Mouse (Mus musculus): Measurements from ENCODE around the gene Tnfaip8l2.

Tnfaip8l2 gene

DNA sequence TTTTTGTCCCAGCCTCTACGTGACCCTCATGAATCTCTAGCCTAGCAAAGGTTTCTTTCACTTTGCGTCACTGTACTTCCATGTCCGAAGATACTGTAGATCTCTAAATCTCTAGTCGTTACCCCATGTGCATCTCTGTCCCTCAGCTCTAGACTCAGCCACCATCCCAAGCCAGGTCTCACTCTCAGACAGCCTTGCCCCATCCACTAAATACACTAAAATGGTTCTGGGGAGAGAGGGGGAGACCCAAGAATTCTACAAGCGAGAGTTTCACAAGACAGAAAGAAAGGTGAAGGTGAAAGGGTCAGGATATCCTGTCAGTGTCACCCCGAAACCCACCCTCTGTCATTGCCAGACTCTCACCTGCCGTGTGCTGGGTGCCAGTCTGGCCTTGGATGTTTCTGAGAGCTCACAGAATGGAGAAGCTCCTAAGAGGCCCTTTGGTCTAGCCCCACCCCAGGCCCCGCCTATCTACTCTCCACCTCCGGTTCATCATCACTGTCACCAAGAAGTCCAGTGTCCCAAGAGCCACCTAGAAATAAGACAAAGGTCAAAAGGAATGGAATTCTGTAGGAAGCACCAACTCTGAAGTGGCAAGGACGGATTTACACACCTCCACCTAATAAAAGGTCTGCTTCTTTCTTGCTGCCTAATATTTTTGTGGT is at the start of gene Tnfaip8l2:
Gene Tnfaip8l2, minus strand, starts transcription at position 409 of the 665 bp plus-strand sequence.
- peak; percentile 85 for DNase-seq (ENCODE audit: low read depth)

DNA sequence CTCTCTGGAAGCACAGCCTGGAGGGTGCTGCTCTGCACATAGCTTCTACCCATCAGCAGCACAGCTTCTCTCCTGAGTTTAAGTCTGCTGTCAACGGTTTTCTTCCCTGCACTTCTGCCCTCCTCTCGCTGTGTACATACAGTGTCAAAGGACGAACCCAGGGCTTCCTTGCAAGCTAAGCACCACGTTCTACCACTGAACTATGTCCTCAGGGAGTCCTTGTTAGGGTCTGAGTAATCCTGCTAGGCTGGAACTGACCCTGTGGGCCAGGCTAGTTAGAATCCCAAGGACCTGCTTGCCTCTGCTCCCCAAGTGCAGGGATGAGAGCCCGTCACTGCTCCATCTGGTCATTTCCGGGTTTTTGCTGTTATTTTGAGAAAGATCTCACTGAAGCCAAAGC is 44.7 kb upstream of the Tnfaip8l2 start:
- no peak for DNase-seq (ENCODE audit: low read depth)

DNA sequence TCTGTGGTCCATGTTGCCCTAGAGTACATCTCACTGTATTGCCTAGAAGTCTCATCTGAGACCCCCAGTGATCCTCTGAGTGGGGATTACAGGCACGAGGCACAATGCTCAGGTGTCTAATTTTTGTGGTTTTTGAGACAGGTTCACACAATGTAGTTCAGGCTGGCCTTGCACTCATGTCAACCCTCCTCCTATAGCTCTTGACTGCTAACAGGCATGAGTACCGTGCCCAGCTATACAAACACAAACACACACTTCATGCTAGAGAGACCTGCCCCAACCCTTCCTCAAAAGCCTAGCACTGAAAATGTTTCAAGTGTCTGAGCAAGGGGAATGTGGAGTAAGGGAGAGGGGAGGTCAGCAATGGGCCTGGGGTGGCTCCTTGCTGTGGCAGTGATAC is 43.9 kb upstream of the Tnfaip8l2 start:
- no peak for DNase-seq (ENCODE audit: low read depth)

GRCm38 (mm10) chr3:95184796-95185577 is 42.8 kb upstream of the Tnfaip8l2 start:
- DNase-seq (ENCODE audit: low read depth), result peak; percentile 50

GRCm38 (mm10) chr3:95181841-95182240 is 39.7 kb upstream of the Tnfaip8l2 start:
- DNase-seq (ENCODE audit: low read depth), result no peak

DNA sequence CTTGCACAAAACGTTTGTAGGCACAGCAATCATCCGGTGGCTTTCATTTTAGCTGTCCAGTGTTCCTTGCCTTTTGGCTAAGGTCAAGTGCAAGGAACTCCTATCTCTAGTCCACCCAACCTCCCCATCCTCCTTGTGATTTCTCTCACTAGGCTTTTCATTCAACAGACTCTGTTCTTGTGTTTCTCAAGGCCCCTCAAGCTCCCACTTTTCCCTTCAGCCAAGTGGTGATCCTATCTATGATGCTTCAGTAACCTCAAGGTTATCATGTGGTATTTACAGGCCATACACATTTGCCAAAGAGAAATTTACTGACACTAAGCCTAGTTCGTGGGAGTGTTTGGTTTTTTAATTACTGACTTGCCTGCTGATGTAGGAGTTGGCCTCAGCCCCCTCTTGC is 37.7 kb upstream of the Tnfaip8l2 start:
- DNase-seq (ENCODE audit: low read depth), result peak; percentile 26

- no peak for DNase-seq (ENCODE audit: low read depth)
These were observed 36.8 kb upstream of the Tnfaip8l2 start for GRCm38 (mm10) chr3:95178948-95179347.

- peak; percentile 26 for DNase-seq (ENCODE audit: low read depth)
These were observed 35.4 kb upstream of the Tnfaip8l2 start for GRCm38 (mm10) chr3:95177583-95177982.

DNA sequence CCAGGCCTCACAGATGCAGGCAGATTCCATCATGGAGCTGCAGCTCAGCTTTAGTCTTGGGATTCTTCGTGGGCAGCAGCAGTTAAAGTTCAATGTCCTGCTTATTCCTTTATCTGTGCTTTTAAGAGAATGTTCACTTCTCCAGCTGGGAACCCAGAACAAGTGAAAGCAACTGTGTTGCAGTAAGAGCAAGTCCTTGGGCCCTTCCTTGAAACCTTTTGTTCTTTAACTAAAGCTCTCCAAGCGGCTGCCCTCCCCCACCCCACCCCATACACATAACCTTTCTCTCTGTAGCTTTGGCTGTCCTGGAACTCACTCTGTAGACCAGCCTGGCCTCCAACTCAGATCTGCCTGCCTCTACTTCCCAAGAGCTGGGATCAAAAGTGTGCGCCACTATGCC is 34.3 kb upstream of the Tnfaip8l2 start:
- no peak for DNase-seq (ENCODE audit: low read depth)

- DNase-seq (ENCODE audit: low read depth), result peak; percentile 73
These were observed 31.9 kb upstream of the Tnfaip8l2 start for GRCm38 (mm10) chr3:95174011-95174592.

GRCm38 (mm10) chr3:95173256-95173949 is 31.2 kb upstream of the Tnfaip8l2 start:
- DNase-seq (ENCODE audit: low read depth), result no peak

DNA sequence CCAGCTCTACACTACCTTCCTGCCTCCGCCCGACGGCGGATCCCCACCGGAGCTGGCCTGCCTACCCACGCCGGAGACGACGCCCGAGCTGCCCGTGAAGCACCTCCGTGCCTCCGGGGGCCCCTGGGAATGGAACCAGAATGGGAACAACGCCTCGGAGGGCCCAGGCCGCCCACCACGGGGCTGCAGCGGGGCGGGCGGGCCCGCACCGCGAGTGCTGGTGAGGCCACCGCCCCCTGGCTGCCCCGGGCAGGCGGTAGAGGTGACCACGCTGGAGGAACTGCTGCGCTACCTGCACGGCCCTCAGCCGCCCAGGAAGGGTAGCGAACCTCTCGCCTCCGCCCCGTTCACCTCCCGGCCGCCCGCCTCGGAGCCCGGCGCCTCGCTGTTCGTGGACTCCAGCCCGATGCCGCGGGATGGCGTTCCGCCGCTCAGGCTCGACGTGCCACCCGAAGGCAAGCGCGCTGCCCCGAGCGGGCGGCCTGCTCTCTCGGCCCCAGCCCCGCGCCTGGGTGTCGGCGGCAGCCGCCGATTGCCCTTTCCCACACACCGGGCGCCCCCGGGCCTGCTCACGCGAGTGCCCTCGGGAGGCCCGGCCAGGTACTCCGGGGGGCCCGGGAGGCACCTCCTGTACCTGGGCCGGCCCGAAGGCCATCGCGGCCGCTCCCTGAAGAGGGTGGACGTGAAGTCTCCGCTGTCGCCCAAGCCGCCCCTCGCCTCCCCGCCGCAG is 30.5 kb upstream of the Tnfaip8l2 start:
- no peak for DNase-seq (ENCODE audit: low read depth)

DNA sequence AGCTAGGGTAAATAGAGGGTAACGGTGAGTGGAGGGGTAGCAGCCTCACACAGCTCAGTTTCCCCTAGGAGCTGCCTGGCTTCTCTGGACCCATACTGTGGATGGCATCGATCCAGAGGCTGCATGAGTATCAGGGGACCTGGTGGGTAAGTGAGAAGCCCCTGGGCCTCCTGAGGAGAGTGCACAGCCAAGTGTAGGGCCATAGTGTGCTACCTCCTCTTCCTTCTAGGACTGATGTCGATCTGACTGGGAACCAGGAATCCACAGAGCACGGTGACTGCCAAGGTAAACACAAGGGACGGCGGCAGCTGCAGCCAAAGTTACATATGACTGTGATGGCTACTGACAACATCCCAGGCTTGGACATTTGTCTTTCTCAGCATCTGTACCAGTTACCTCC is 28.9 kb upstream of the Tnfaip8l2 start:
- no peak for DNase-seq (ENCODE audit: low read depth)

GRCm38 (mm10) chr3:95169996-95170395 is 27.8 kb upstream of the Tnfaip8l2 start:
- no peak for DNase-seq (ENCODE audit: low read depth)

GRCm38 (mm10) chr3:95164840-95165239 is 22.7 kb upstream of the Tnfaip8l2 start:
- no peak for DNase-seq (ENCODE audit: low read depth)

GRCm38 (mm10) chr3:95164256-95164550 is 22.0 kb upstream of the Tnfaip8l2 start:
- DNase-seq (ENCODE audit: low read depth), result no peak

GRCm38 (mm10) chr3:95163419-95164255 is 21.5 kb upstream of the Tnfaip8l2 start:
- no peak for DNase-seq (ENCODE audit: low read depth)

GRCm38 (mm10) chr3:95162345-95162628 is 20.1 kb upstream of the Tnfaip8l2 start:
- DNase-seq (ENCODE audit: low read depth), result no peak

DNA sequence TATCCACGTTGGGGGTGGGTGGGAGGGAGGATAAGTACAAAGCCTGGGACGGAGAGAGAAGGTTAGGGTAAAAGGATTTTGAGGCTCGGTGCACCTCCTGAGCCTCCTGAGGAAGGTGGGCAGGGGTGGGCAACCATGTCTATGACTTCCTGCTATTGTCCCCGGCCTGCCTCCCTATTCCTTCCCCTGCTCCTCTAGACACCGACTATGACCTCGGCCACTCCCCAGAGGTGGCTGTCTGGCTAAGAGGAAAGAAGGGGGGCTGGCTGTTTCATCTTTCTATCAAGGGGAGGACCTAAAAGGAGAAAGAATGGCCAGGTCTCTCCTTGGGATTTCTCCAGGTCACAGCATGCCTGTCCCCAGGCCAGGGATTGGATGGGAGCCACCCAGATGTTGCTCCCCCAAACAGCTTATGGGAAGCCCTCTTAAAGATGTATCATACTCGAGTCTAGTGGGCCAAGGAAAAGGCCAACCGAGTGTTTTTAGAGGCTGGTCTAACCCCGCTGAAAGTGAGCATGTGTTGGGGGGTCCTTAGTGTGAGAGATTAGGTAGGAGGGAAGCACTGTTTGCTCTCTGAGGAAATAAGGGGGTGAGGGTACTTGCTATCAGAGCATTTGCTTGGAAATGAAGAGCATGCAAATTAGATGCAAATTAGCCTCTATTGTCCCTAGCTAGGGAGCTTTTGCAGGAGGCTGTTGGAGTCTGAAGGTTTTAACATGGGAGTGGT is 19.6 kb upstream of the Tnfaip8l2 start:
- DNase-seq (ENCODE audit: low read depth), result no peak

DNA sequence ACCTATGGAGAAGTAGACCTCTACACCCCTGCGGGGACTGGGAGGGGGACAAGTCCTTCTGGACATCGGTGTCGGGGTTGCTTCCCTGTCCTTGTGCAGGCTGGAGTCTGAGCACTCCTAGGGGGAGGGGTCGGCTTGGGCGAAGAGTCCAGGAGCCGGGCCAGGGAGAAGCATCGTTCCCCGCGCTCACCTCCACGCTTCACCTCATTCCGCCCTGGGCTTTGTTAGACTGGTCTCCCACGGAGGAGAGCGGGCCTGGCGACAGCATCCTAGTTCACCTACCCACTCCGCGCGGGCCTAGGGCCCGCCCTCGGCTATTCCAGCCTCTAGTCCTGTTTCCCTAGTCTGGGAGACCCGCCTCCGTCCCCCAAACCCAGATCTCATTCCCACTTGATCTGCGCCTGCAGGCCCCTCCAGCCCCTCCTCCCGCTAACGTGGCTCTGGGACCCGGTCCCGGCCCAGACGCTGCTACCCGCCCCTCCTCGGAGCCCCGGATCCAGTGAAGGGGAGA is 18.9 kb upstream of the Tnfaip8l2 start:
- no peak for DNase-seq (ENCODE audit: low read depth)
